11 mouse cellular contexts compared by ENCODE assay signal in genomic region chr4:82815296-82815695, GRCm38 (mm10). TPM values are rescaled to one million over a fixed set of nuclear protein-coding genes. Genes with fewer than 3 reads are reported as not detected.
A peak's percentile ranks its signal among the peaks of the same experiment; 100 is the strongest.
DNase-seq lines count a peak whose midpoint lies in the region; ATAC-seq and TF ChIP-seq lines count a peak whose summit lies in the region.
"Had no signal": no experiment of that assay in that cellular context is flagged by ENCODE, and none has a peak within 500 bp of the region (broad histone marks: within the 10 kb centered on the region; RNA-seq: fewer than 3 reads in every experiment).

No protein-coding gene starts in this region.

- no peak overlapping the region for H3K9ac ChIP-seq in lung, postnatal 0 days (replicated peaks; ENCODE audit: low read depth)
- H3K9ac ChIP-seq in hindbrain, embryonic 11.5 days (ENCODE audit: low read depth, low read length), result no peak overlapping the region
- no peak overlapping the region for H3K9ac ChIP-seq in midbrain, postnatal 0 days (replicated peaks; ENCODE audit: low read length, poor library complexity, severe bottlenecking)

- WGBS in lung, postnatal 0 days, result 50% methylated on average over 4 of the region's 4 CpGs
- 65% methylated on average over 4 of the region's 4 CpGs for WGBS in lung, adult 2 months
- WGBS in hindbrain, embryonic 11.5 days, result 57% methylated on average over 4 of the region's 4 CpGs
- 68% methylated on average over 4 of the region's 4 CpGs for WGBS in midbrain, postnatal 0 days

- no peaks in the 10 kb centered on the region for H3K27me3 ChIP-seq in lung, postnatal 0 days (replicated peaks; ENCODE audit: insufficient read depth, low read length)
- H3K27me3 ChIP-seq in hindbrain, embryonic 11.5 days (ENCODE audit: control insufficient read depth, insufficient read depth, low read length), result no peaks in the 10 kb centered on the region
- H3K27me3 ChIP-seq in midbrain, postnatal 0 days (ENCODE audit: insufficient read depth, low read length), result no peaks in the 10 kb centered on the region

- H3K4me1 ChIP-seq in lung, postnatal 0 days (ENCODE audit: insufficient read depth, low read depth, low read length), result no peaks in the 10 kb centered on the region
- no peaks in the 10 kb centered on the region for H3K4me1 ChIP-seq in lung, adult 2 months (ENCODE audit: control insufficient read depth, insufficient read depth, low read length)
- no peaks in the 10 kb centered on the region for H3K4me1 ChIP-seq in hindbrain, embryonic 11.5 days (replicated peaks; ENCODE audit: control insufficient read depth, insufficient read depth, low read length)
- H3K4me1 ChIP-seq in midbrain, postnatal 0 days (ENCODE audit: insufficient read depth, low read length), result no peaks in the 10 kb centered on the region

- intact Hi-C loops in gastrocnemius, adult 2 months (cut with DNase I), result no loop called here
- intact Hi-C loops in gastrocnemius, postnatal 36 days (cut with DNase I), result no loop called here
- intact Hi-C loops in left cerebral cortex, postnatal 14 days (cut with DNase I), result no loop called here

- ATAC-seq in lung, postnatal 0 days, result peak; percentile 48
- peak; percentile 69; the same call in 1 of the 2 replicates for ATAC-seq in hindbrain, embryonic 11.5 days (ENCODE audit: low FRiP score)
- no peak for ATAC-seq in midbrain, postnatal 0 days (ENCODE audit: low FRiP score)
- ATAC-seq: activated CD4-positive, CD25-positive, alpha-beta regulatory T cell, adult 4 months had no signal

- DNase-seq in gastrocnemius, adult 2 months, result peak; percentile 52
- no peak for DNase-seq in gastrocnemius, postnatal 36 days
- peak; percentile 53 for DNase-seq in lung, postnatal 0 days (ENCODE audit: low spot score)
- DNase-seq in lung, adult 2 months, result no peak
- DNase-seq in hindbrain, embryonic 11.5 days (ENCODE audit: low spot score), result peak; percentile 42
- peak; percentile 32 for DNase-seq in midbrain, postnatal 0 days (ENCODE audit: low spot score)
- DNase-seq in left cerebral cortex, postnatal 14 days (ENCODE audit: low spot score in 2 of 2), result no peak
- DNase-seq in ovary, postnatal 36 days (ENCODE audit: low spot score), result no peak
- DNase-seq: cerebellum, postnatal 36 days; heart, adult 2 months had no signal

- peak overlapping the region; percentile 57; the same call in 1 of the 2 replicates for H3K27ac ChIP-seq in gastrocnemius, adult 2 months
- H3K27ac ChIP-seq in lung, postnatal 0 days (ENCODE audit: low read length), result no peak overlapping the region
- no peak overlapping the region for H3K27ac ChIP-seq in hindbrain, embryonic 11.5 days (ENCODE audit: low read depth, low read length)
- no peak overlapping the region for H3K27ac ChIP-seq in midbrain, postnatal 0 days (ENCODE audit: low read depth, low read length)
- H3K27ac ChIP-seq: heart, adult 2 months had no signal

- no peak for TF ChIP-seq CTCF in gastrocnemius, adult 2 months (IDR thresholded peaks at IDR 0.05)
- TF ChIP-seq CTCF in lung, postnatal 0 days (IDR thresholded peaks at IDR 0.05), result no peak
- TF ChIP-seq CTCF in lung, adult 2 months (IDR thresholded peaks at IDR 0.05; ENCODE audit: insufficient read depth, low read length), result no peak
- TF ChIP-seq CTCF in midbrain, postnatal 0 days (IDR thresholded peaks at IDR 0.05), result no peak

- H3K36me3 ChIP-seq in lung, postnatal 0 days (ENCODE audit: insufficient read depth, low read length), result no peaks in the 10 kb centered on the region
- H3K36me3 ChIP-seq in hindbrain, embryonic 11.5 days (ENCODE audit: control insufficient read depth, insufficient read depth, low read length), result no peaks in the 10 kb centered on the region
- 0 out of 2 replicates have a peak, but pooled peaks cover 4% of the 10 kb centered on the region for H3K36me3 ChIP-seq in midbrain, postnatal 0 days (ENCODE audit: insufficient read depth, low read length)

- no peak for TF ChIP-seq EP300 in lung, postnatal 0 days (IDR thresholded peaks at IDR 0.05)

- no peak overlapping the region for H3K4me3 ChIP-seq in gastrocnemius, adult 2 months
- H3K4me3 ChIP-seq in lung, postnatal 0 days (ENCODE audit: low read depth, low read length), result no peak overlapping the region
- H3K4me3 ChIP-seq in lung, adult 2 months (replicated peaks; ENCODE audit: extremely low read depth, low read depth, low read length), result no peak overlapping the region
- no peak overlapping the region for H3K4me3 ChIP-seq in hindbrain, embryonic 11.5 days (ENCODE audit: low read depth, low read length)
- H3K4me3 ChIP-seq in midbrain, postnatal 0 days (ENCODE audit: low read depth, low read length), result no peak overlapping the region
- H3K4me3 ChIP-seq: heart, adult 2 months had no signal

- H3K4me2 ChIP-seq in lung, postnatal 0 days (replicated peaks; ENCODE audit: low read depth, low read length), result no peak overlapping the region
- no peak overlapping the region for H3K4me2 ChIP-seq in hindbrain, embryonic 11.5 days (replicated peaks; ENCODE audit: low read depth, low read length)
- no peak overlapping the region for H3K4me2 ChIP-seq in midbrain, postnatal 0 days (ENCODE audit: low read depth, low read length, poor library complexity, severe bottlenecking)

- no peaks in the 10 kb centered on the region for H3K9me3 ChIP-seq in lung, postnatal 0 days (ENCODE audit: low read length)
- H3K9me3 ChIP-seq in hindbrain, embryonic 11.5 days (ENCODE audit: control insufficient read depth, low read length), result no peaks in the 10 kb centered on the region
- H3K9me3 ChIP-seq in midbrain, postnatal 0 days (ENCODE audit: low read length), result no peaks in the 10 kb centered on the region

- TF ChIP-seq POLR2A in lung, adult 2 months (IDR thresholded peaks at IDR 0.05; ENCODE audit: borderline replicate concordance, extremely low read depth, low read depth, low read length), result no peak

RNA-seq across cellular contexts. Expression of gene Zdhhc21, which starts 44.5 kb away (rescaled TPM):
- total RNA-seq in gastrocnemius, adult 2 months (2021), result 10 to 100 TPM; 10.9 to 13.9 TPM
- total RNA-seq in gastrocnemius, postnatal 36 days (2021), result 10 to 100 TPM in 1 of 2 experiments, 1 to 10 TPM in 1; 9.9 to 12.0 TPM
- polyA plus RNA-seq in lung, postnatal 0 days (2015; fragmentation: Nextera tagmentation; extraction: Ambion mirVana), result 8.8 and 8.9 TPM in 2 replicates
- 2.9 and 4.3 TPM in 2 replicates for polyA plus RNA-seq in lung, adult 2 months (2012; rRNA removed)
- 12.7 and 16.9 TPM in 2 replicates for polyA plus RNA-seq in hindbrain, embryonic 11.5 days (2014; fragmentation: Nextera tagmentation; extraction: Ambion mirVana)
- total RNA-seq in midbrain, postnatal 0 days (2014; rRNA removed), result 50.3 and 55.1 TPM in 2 replicates
- 11.5 and 14.8 TPM in 2 replicates for polyA plus RNA-seq in midbrain, postnatal 0 days (2015; fragmentation: Nextera tagmentation; extraction: Ambion mirVana)
- 10 to 100 TPM; 58.9 to 62.1 TPM for total RNA-seq in left cerebral cortex, postnatal 14 days (2021)

Comparison
In these comparisons a context has a peak if more than half of its experiments do, and no peak if none do; other contexts are left out.
1. DNase-seq: peak in gastrocnemius, adult 2 months (single experiment), lung, postnatal 0 days (single experiment), hindbrain, embryonic 11.5 days (single experiment) and midbrain, postnatal 0 days (single experiment); none in gastrocnemius, postnatal 36 days (0 of 2), lung, adult 2 months (single experiment), left cerebral cortex, postnatal 14 days (0 of 2) and ovary, postnatal 36 days (single experiment).